Mouse (Mus musculus) liver, postnatal 0 days (tissue): ENCODE data around the gene Alkbh7. TPM values are rescaled to one million over a fixed set of nuclear protein-coding genes. Genes with fewer than 3 reads are reported as not detected.

Experiments used
- ATAC-seq: fragments of 200-750 bp; cut with Nextera tagmentation; 2 replicates; pipeline ENCODE4 v1.8.0; 2017; ENCODE audit warnings: mild to moderate bottlenecking, moderate library complexity
- DNase-seq: peaks from one replicate; pipeline ENCODE4 v3.0.0-alpha.2; 2016
- H3K27ac ChIP-seq: fragments of 300-500 bp; sonication (generic); 2 replicates; pipeline ENCODE4 v1.5.1; 2014; ENCODE audit warnings: antibody characterized with exemption, moderate library complexity, mild to moderate bottlenecking, low read depth
- H3K27me3 ChIP-seq: fragments of 300-500 bp; sonication (generic); 2 replicates; pipeline ENCODE4 v1.6.1; 2014; ENCODE audit warnings: low read length, control low read depth, mixed read lengths; ENCODE audit not compliant: insufficient read depth
- H3K36me3 ChIP-seq: fragments of 300-500 bp; sonication (generic); replicated peaks from 2 replicates; pipeline ENCODE4 v1.6.1; 2014; ENCODE audit warnings: mild to moderate bottlenecking, control low read depth, low read length, moderate library complexity, mixed read lengths; ENCODE audit not compliant: insufficient read depth
- H3K4me1 ChIP-seq: fragments of 300-500 bp; sonication (generic); 2 replicates; pipeline ENCODE4 v1.6.1; 2014; ENCODE audit warnings: antibody characterized with exemption, mild to moderate bottlenecking, control low read depth; ENCODE audit not compliant: insufficient read depth
- H3K4me2 ChIP-seq: fragments of 300-500 bp; sonication (generic); 2 replicates; pipeline ENCODE4 v1.6.1; 2014; ENCODE audit warnings: low read depth, mild to moderate bottlenecking, low read length, moderate library complexity, mixed read lengths
- H3K4me3 ChIP-seq: fragments of 300-500 bp; sonication (generic); 2 replicates; pipeline ENCODE4 v1.5.1; 2014; ENCODE audit warnings: low read depth, low read length
- H3K9ac ChIP-seq: fragments of 300-500 bp; sonication (generic); replicated peaks from 2 replicates; pipeline ENCODE4 v1.6.1; 2014; ENCODE audit warnings: mild to moderate bottlenecking, moderate library complexity
- H3K9me3 ChIP-seq: fragments of 300-500 bp; sonication (generic); 2 replicates; pipeline ENCODE4 v1.6.1; 2016; ENCODE audit warnings: mild to moderate bottlenecking, control low read depth, low read length, mixed read lengths
- CTCF ChIP-seq: sonication (generic); IDR thresholded peaks from 2 replicates; pipeline ENCODE4 v1.5.1; 2016; ENCODE audit warnings: antibody characterized with exemption, low read depth
- EP300 ChIP-seq: IDR thresholded peaks from 2 replicates; pipeline ENCODE4 v1.6.1; 2016; ENCODE audit warnings: antibody characterized with exemption, low read depth, mild to moderate bottlenecking
- WGBS: fragments of 180-500 bp; shearing (Covaris S2); extraction: QIAGEN DNeasy Blood & Tissue Kit; methylation state at CpG from one replicate; pipeline ENCODE4 v1.1.7; 2014; ENCODE audit not compliant: insufficient replicate concordance; 5-methylcytosine and 5-hydroxymethylcytosine counted together
- polyA plus RNA-seq: library from polyadenylated mRNA; unstranded; fragments of >200 nt; fragmentation: Nextera tagmentation; extraction: Ambion mirVana; gene quantifications from 2 replicates; pipeline ENCODE4 v1.2.1, GENCODE M21; 2015

Alkbh7 gene
- polyA plus RNA-seq, 1 experiment from 2014 or later = 23.9 TPM

GRCm38 (mm10) chr17:56974708-56975240 is 22.4 kb upstream of the Alkbh7 start:
- H3K27ac ChIP-seq = no peak overlapping the region
- 75% methylated on average over 5 of the region's 5 CpGs for WGBS
- no peak overlapping the region for H3K4me2 ChIP-seq
- TF ChIP-seq CTCF (no peak), EP300 (no peak)
- no peaks in the 10 kb centered on the region for H3K36me3 ChIP-seq
- H3K9me3 ChIP-seq = no peaks in the 10 kb centered on the region
- H3K27me3 ChIP-seq = 0 out of 2 replicates have a peak, but pooled peaks cover under 1% of the 10 kb centered on the region
- DNase-seq = no peak
- no peak overlapping the region for H3K9ac ChIP-seq
- H3K4me1 ChIP-seq = no peaks in the 10 kb centered on the region
- H3K4me3 ChIP-seq = no peak overlapping the region
- ATAC-seq = no peak

- no peaks in the 10 kb centered on the region for H3K27me3 ChIP-seq
- ATAC-seq (no peak), DNase-seq (no peak)
- H3K27ac ChIP-seq = no peak overlapping the region
- no peaks in the 10 kb centered on the region for H3K36me3 ChIP-seq
- 70% methylated on average over 3 of the region's 3 CpGs for WGBS
- H3K4me3 ChIP-seq = no peak overlapping the region
- H3K9ac ChIP-seq = no peak overlapping the region
- no peaks in the 10 kb centered on the region for H3K4me1 ChIP-seq
- no peaks in the 10 kb centered on the region for H3K9me3 ChIP-seq
- no peak for TF ChIP-seq CTCF
- TF ChIP-seq EP300 = no peak
- no peak overlapping the region for H3K4me2 ChIP-seq
Observed at GRCm38 (mm10) chr17:56975391-56975790, 21.7 kb upstream of the Alkbh7 start.

- Histone ChIP-seq H3K36me3 (no peaks in the 10 kb centered on the region), H3K9ac (no peak overlapping the region), H3K27ac (no peak overlapping the region), H3K27me3 (no peaks in the 10 kb centered on the region), H3K4me1 (no peaks in the 10 kb centered on the region), H3K9me3 (no peaks in the 10 kb centered on the region), H3K4me3 (no peak overlapping the region), H3K4me2 (no peak overlapping the region)
- 69% methylated on average over 8 of the region's 8 CpGs for WGBS
- DNase-seq (no peak), ATAC-seq (no peak)
- TF ChIP-seq EP300 (no peak), CTCF (no peak)
Observed at GRCm38 (mm10) chr17:56976531-56977390, 20.4 kb upstream of the Alkbh7 start.

GRCm38 (mm10) chr17:56979524-56979923 is 17.6 kb upstream of the Alkbh7 start:
- Histone ChIP-seq H3K27me3 (no peaks in the 10 kb centered on the region), H3K4me3 (no peak overlapping the region), H3K27ac (no peak overlapping the region), H3K36me3 (no peaks in the 10 kb centered on the region), H3K4me1 (no peaks in the 10 kb centered on the region), H3K4me2 (no peak overlapping the region), H3K9me3 (no peaks in the 10 kb centered on the region), H3K9ac (no peak overlapping the region)
- WGBS = 47% methylated on average over 6 of the region's 8 CpGs
- no peak for DNase-seq
- no peak for ATAC-seq
- TF ChIP-seq EP300 = no peak
- no peak for TF ChIP-seq CTCF

- H3K9me3 ChIP-seq = no peaks in the 10 kb centered on the region
- no peak for ATAC-seq
- no peaks in the 10 kb centered on the region for H3K4me1 ChIP-seq
- no peak overlapping the region for H3K4me2 ChIP-seq
- 62% methylated on average over 7 of the region's 7 CpGs for WGBS
- H3K9ac ChIP-seq = no peak overlapping the region
- H3K36me3 ChIP-seq = no peaks in the 10 kb centered on the region
- DNase-seq = no peak
- no peak for TF ChIP-seq EP300
- H3K4me3 ChIP-seq = no peak overlapping the region
- H3K27me3 ChIP-seq = no peaks in the 10 kb centered on the region
- no peak overlapping the region for H3K27ac ChIP-seq
Observed at GRCm38 (mm10) chr17:56981049-56981448, 16.1 kb upstream of the Alkbh7 start.

GRCm38 (mm10) chr17:56982013-56982412 is 15.1 kb upstream of the Alkbh7 start, which contains the start of gene Acer1:
Gene Acer1 (minus strand): TSS chr17:56982126.
- WGBS = 69% methylated on average over 5 of the region's 5 CpGs
- Histone ChIP-seq H3K4me2 (no peak within 1 kb of the TSS), H3K4me1 (no peaks in the 10 kb centered on the region), H3K9me3 (no peaks in the 10 kb centered on the region), H3K9ac (no peak within 1 kb of the TSS), H3K36me3 (no peaks in the 10 kb centered on the region), H3K4me3 (no peak within 1 kb of the TSS), H3K27me3 (no peaks in the 10 kb centered on the region), H3K27ac (no peak within 1 kb of the TSS)
- TF ChIP-seq CTCF (no peak), EP300 (no peak)
- ATAC-seq (no peak), DNase-seq (no peak)
